Mouse (Mus musculus) gastrocnemius, adult 18-20 months (tissue): ENCODE results near the gene Lamtor5. TPM values are rescaled to one million over a fixed set of nuclear protein-coding genes. Genes with fewer than 3 reads are reported as not detected.
"Not testable (repeated sequence)": the region's sequence is repeated elsewhere in the genome, so short reads cannot be mapped to it uniquely, and the experiment has no call there.

Experiments used
- DNase-seq: peaks from one replicate; pipeline ENCODE4 v3.0.0; 2021; ENCODE audit warnings: low spot score
- total RNA-seq, 2 experiments: library from RNA; stranded (reverse); gene quantifications; 2 replicates each; pipeline ENCODE4 v1.2.3; 2021

The Lamtor5 gene
- total RNA-seq, 2 experiments from 2014 or later = 57.2 to 58.1 TPM

- DNase-seq = no peak
Measured at GRCm38 (mm10) chr3:107266814-107267345, 11.8 kb upstream of the Lamtor5 start.

GRCm38 (mm10) chr3:107272433-107272832, 6.2 kb upstream of the Lamtor5 start:
- DNase-seq = no peak

GRCm38 (mm10) chr3:107273820-107274219, 4.8 kb upstream of the Lamtor5 start:
- DNase-seq = peak; percentile 75

- no peak for DNase-seq
Measured at GRCm38 (mm10) chr3:107275351-107275750, 3.3 kb upstream of the Lamtor5 start.

- DNase-seq = no peak
Measured at GRCm38 (mm10) chr3:107275996-107276395, 2.7 kb upstream of the Lamtor5 start.

- DNase-seq = no peak
Measured at GRCm38 (mm10) chr3:107276626-107277025, 2.0 kb upstream of the Lamtor5 start.

GRCm38 (mm10) chr3:107286123-107286522, 7.5 kb downstream of the Lamtor5 start:
- DNase-seq = no peak

- DNase-seq = no peak
Measured at GRCm38 (mm10) chr3:107287346-107287745, 8.7 kb downstream of the Lamtor5 start.

- DNase-seq = peak; percentile 20
Measured at GRCm38 (mm10) chr3:107290764-107291381, 12.2 kb downstream of the Lamtor5 start, which contains the start of gene Slc16a4. Gene Slc16a4 (plus strand): TSS chr3:107291230.

- no peak for DNase-seq
Measured at GRCm38 (mm10) chr3:107295672-107296360, 17.2 kb downstream of the Lamtor5 start.

GRCm38 (mm10) chr3:107296917-107297316, 18.3 kb downstream of the Lamtor5 start:
- not testable (repeated sequence) for DNase-seq

- no peak for DNase-seq
Measured at GRCm38 (mm10) chr3:107317338-107317737, 38.7 kb downstream of the Lamtor5 start.

GRCm38 (mm10) chr3:107321141-107321540, 42.5 kb downstream of the Lamtor5 start:
- DNase-seq = no peak

- DNase-seq = no peak
Measured at GRCm38 (mm10) chr3:107321776-107322175, 43.1 kb downstream of the Lamtor5 start.

- DNase-seq = no peak
Measured at GRCm38 (mm10) chr3:107326442-107326841, 47.8 kb downstream of the Lamtor5 start.

- peak; percentile 9 for DNase-seq
Measured at GRCm38 (mm10) chr3:107330503-107331424, 52.1 kb downstream of the Lamtor5 start.

- DNase-seq = no peak
Measured at GRCm38 (mm10) chr3:107331746-107332126, 53.1 kb downstream of the Lamtor5 start.

- peak; percentile 25 for DNase-seq
Measured at GRCm38 (mm10) chr3:107332127-107332959, 53.7 kb downstream of the Lamtor5 start.

- peak; percentile 97 for DNase-seq
Measured at GRCm38 (mm10) chr3:107332960-107333380, 54.3 kb downstream of the Lamtor5 start.
